Mouse (Mus musculus) left cerebral cortex, adult 2 months (tissue): Measurements from ENCODE around the gene Alx3. TPM values are rescaled to one million over a fixed set of nuclear protein-coding genes. Genes with fewer than 3 reads are reported as not detected.

Source experiments
- DNase-seq, 2 experiments: peaks; one replicate each; pipeline ENCODE4 v3.0.0; 2021 to 2022; ENCODE audit warnings: low spot score in 2 of 2, mixed read lengths in 1 of 2; ENCODE audit errors: extremely low spot score in 1 of 2
- H3K27ac ChIP-seq: fragments of 200-600 bp; 2 replicates; pipeline ENCODE4 v1.8.1; 2022
- H3K4me3 ChIP-seq: fragments of 200-600 bp; 2 replicates; pipeline ENCODE4 v1.8.1; 2022
- CTCF ChIP-seq: fragments of 200-600 bp; IDR thresholded peaks from 2 replicates; pipeline ENCODE4 v1.8.1; 2022; ENCODE audit warnings: antibody characterized with exemption, mild to moderate bottlenecking, moderate library complexity
- intact Hi-C: fragments of 180-260 bp; cut with DNase I; formaldehyde crosslinking; loops from one replicate; pipeline ENCODE4 v1.15.1; 2025
- total RNA-seq, 2 experiments: library from RNA; stranded (reverse); gene quantifications; 2 replicates each; pipeline ENCODE4 v1.2.3; 2021

Alx3 gene
- total RNA-seq, 2 experiments from 2014 or later: 0.40 to 0.86 TPM

DNA sequence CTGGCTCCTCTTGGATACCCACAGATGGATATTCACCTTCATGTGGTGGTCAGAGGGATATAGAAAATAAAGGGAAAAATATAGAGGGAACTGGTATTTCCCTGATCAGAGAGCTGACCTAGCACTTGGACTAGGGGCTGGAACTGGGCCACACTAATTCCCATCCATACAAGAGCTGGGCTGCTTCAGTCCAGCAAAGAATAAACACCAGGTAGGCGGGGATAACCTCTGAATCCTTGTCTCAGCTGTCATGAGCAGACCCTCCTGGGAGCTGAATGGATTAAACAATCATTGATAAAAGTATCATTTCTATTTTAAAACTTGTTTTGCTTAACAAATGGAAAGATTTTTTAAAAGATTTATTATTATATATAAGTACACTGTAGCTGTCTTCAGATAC lies 3.2 kb upstream of the Alx3 start:
- no peak for DNase-seq
- H3K27ac ChIP-seq: no peak overlapping the region
- TF ChIP-seq CTCF: no peak
- intact Hi-C loops: no loop called here
- H3K4me3 ChIP-seq: no peak overlapping the region

GRCm38 (mm10) chr3:107593632-107594031 lies 1.2 kb upstream of the Alx3 start:
- Histone ChIP-seq H3K27ac (no peak overlapping the region), H3K4me3 (no peak overlapping the region)
- intact Hi-C loops: no loop called here
- TF ChIP-seq CTCF: no peak
- DNase-seq: no peak

DNA sequence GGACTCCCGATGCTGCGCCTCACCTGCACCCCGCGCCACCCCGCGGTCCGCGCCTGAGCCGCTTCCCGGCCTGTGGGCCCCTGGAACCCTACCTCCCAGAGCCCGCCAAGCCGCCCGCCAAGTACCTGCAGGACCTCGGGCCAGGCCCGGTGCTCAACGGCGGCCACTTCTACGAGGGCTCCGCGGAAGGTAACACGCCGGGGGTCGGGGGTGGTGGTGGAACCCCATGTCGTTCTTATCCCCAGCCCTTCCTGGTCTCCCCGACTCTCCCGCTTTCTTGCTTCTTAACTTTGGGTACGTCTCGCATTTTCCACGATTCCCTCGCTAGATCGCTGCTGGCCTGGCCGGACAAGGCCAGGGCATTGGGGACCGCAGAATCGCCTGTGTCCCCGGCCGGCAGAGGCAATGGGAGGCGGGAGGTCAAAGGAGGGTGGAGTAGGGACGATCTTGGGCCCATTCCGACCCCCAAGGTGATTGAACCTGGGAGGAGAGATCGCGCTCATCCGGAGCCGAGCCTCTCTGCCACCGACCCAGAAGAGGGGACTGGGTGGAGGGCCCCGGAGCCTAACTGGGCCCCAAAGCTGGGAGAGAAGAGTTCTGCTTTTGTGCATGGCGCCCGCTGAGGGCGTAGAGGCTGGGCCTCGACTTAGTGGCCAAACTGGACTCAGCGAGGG lies 570 bp downstream of the Alx3 start:
- Histone ChIP-seq H3K27ac (no peak overlapping the region; the same call in 1 of the 2 replicates), H3K4me3 (peak overlapping the region; percentile 31)
- intact Hi-C loops: no loop called here
- no peak for DNase-seq
- TF ChIP-seq CTCF: no peak

DNA sequence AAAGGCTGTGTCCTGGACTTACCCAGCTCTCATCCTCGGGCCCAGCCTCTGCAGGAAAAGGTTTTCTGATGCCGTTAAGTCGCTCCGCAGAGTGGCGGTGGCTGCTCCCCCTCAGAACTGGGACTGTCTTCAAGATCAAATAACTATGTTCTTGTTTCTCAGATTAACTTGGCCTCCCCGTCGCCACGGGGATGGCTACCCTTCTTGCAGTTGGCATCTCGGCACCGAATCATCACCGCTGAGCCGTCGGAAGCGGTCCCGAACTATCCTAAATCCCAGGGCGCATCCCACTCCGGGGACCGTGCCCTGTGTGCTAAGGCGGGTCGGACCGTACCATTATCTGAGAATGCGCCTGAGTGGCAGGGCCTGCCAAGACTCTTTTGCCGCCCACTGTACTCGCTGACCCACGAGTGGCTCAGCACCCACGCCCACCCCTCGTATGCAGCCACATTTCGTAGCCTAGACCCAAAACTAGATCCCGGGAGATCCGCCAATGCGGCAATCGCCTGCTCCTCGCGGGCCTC lies 1.2 kb downstream of the Alx3 start:
- no peak overlapping the region; the same call in 1 of the 2 replicates for H3K27ac ChIP-seq
- intact Hi-C loops: no loop called here
- no peak overlapping the region for H3K4me3 ChIP-seq
- no peak for DNase-seq
- TF ChIP-seq CTCF: no peak

- intact Hi-C loops: no loop called here
- no peak overlapping the region for H3K4me3 ChIP-seq
- no peak for DNase-seq
- TF ChIP-seq CTCF: no peak
- no peak overlapping the region for H3K27ac ChIP-seq
These were observed 1.7 kb downstream of the Alx3 start for GRCm38 (mm10) chr3:107596559-107596958.

DNA sequence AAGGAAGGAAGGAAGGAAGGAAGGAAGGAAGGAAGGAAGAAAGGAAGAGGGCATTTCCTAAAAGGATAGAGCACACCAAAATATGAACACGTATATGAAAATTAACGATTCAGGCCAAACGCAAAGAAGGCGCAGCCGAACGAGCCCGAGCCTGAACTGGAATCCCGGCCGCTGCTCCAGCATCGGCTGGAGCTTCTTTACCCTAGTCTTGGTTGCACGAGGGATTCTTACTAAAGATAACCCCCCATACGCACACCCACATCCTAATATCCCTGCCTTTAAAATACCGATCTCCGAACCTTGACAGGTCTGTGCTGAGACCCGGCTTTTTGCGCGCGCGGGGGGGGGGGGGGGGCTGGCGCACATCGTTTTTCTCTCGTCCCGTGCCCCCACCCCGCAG lies 2.3 kb downstream of the Alx3 start:
- no peak for DNase-seq
- intact Hi-C loops: no loop called here
- no peak overlapping the region for H3K27ac ChIP-seq
- TF ChIP-seq CTCF: no peak
- H3K4me3 ChIP-seq: no peak overlapping the region

DNA sequence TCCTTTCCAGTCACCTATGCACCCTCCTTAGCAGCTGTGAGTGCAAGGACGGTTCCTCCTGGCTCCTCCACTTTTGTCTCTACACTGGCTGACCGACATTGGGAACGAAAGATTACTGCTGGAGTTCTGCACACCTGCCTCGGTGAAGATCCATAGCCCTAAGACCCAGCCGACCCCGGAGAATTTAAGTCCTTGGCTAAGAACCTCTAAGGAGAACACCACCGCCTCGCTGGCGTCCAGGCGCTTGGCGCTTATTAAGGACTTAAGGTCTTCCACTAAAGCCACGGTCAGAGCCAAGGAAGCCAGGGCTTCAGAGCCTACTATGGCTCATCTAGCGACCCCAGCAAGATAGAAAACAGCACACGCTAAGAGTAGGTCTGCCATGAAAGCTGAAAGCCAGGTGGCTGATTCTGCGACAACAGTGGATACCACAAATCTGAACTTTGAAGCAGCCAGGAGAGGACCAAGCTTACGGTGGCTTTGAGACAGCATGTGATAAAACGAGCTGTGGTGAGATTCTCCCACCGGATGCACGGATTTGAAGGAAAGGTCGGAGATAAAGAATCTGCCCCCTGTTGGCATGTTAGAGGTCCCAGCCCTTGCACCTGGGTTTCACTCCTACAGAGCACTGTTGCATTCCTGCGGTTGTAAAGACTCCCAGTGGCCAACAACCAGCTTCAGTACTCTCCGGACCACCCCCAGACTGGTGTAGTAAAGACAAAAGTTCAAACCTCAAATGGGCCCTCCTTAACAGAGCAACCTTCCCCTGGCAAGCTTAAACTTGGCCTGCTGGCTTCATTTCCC lies 3.0 kb downstream of the Alx3 start:
- no peak for DNase-seq
- intact Hi-C loops: no loop called here
- TF ChIP-seq CTCF: no peak
- Histone ChIP-seq H3K4me3 (no peak overlapping the region), H3K27ac (no peak overlapping the region)

GRCm38 (mm10) chr3:107600127-107600526 lies 5.3 kb downstream of the Alx3 start:
- intact Hi-C loops: loop anchor here (10.0 kb wide), 1 partner anchor 365 kb away; the partner anchor contains the start of genes A630076J17Rik and Prok1

GRCm38 (mm10) chr3:107605304-107605703 lies 10.5 kb downstream of the Alx3 start:
- peak; percentile 36 to 41 for DNase-seq
- intact Hi-C loops: loop anchor here (10.0 kb wide), 1 partner anchor 371 kb away; the partner anchor contains the start of genes A630076J17Rik and Prok1

More at GRCm38 (mm10) chr3:107600127-107600526, 5.3 kb downstream of the Alx3 start:
- no peak for TF ChIP-seq CTCF
- DNase-seq: no peak
- Histone ChIP-seq H3K27ac (no peak overlapping the region), H3K4me3 (no peak overlapping the region)

GRCm38 (mm10) chr3:107607221-107607620 lies 12.4 kb downstream of the Alx3 start:
- Histone ChIP-seq H3K27ac (no peak overlapping the region), H3K4me3 (no peak overlapping the region)
- no peak for DNase-seq
- no peak for TF ChIP-seq CTCF
- intact Hi-C loops: loop anchor here (10.0 kb wide), 1 partner anchor 372 kb away; the partner anchor contains the start of genes A630076J17Rik and Prok1

More at GRCm38 (mm10) chr3:107605304-107605703, 10.5 kb downstream of the Alx3 start:
- Histone ChIP-seq H3K4me3 (no peak overlapping the region), H3K27ac (no peak overlapping the region)
- TF ChIP-seq CTCF: peak; percentile 88

- no peak for DNase-seq
- TF ChIP-seq CTCF: no peak
- intact Hi-C loops: loop anchor here (10.0 kb wide), 1 partner anchor 374 kb away; the partner anchor contains the start of genes A630076J17Rik and Prok1
- Histone ChIP-seq H3K4me3 (no peak overlapping the region), H3K27ac (no peak overlapping the region)
These were observed 14.0 kb downstream of the Alx3 start for GRCm38 (mm10) chr3:107608808-107609207.

- intact Hi-C loops: loop anchor here (10.0 kb wide), 1 partner anchor 375 kb away; the partner anchor contains the start of genes A630076J17Rik and Prok1
- Histone ChIP-seq H3K27ac (no peak overlapping the region), H3K4me3 (no peak overlapping the region)
- no peak for TF ChIP-seq CTCF
- DNase-seq: no peak
These were observed 14.5 kb downstream of the Alx3 start for GRCm38 (mm10) chr3:107609376-107609775.
